Mouse (Mus musculus) liver, adult 2 months (tissue): ENCODE measurements at regions not wholly inside any gene's neighbourhood (a gene's known extent, or its start where the extent isn't known, plus 50 kb on each side); places are given as distances from the start of the nearest gene placed in this dataset.

ENCODE experiments used
- DNase-seq: peaks from one replicate; pipeline ENCODE4 v3.0.0-alpha.2; 2011; ENCODE audit warnings: low read depth, low spot score; ENCODE audit errors: extremely low read depth
- H3K27ac ChIP-seq: fragments of 200-500 bp; replicated peaks from 2 replicates; pipeline ENCODE4 v1.5.1; 2012; ENCODE audit warnings: low read depth, mild to moderate bottlenecking, control low read depth, inconsistent platforms, low read length; ENCODE audit not compliant: insufficient read depth
- H3K27me3 ChIP-seq: fragments of 200-500 bp; 2 replicates; pipeline ENCODE4 v1.6.1; 2012; ENCODE audit warnings: mild to moderate bottlenecking, moderate library complexity, low read length, inconsistent platforms; ENCODE audit not compliant: control insufficient read depth, insufficient read depth
- H3K36me3 ChIP-seq: fragments of 200-500 bp; 2 replicates; pipeline ENCODE4 v1.6.1; 2012; ENCODE audit warnings: low read length, inconsistent platforms; ENCODE audit not compliant: control insufficient read depth, insufficient read depth
- H3K4me1 ChIP-seq: fragments of 200-500 bp; 2 replicates; pipeline ENCODE4 v1.6.1; 2011; ENCODE audit warnings: low read length; ENCODE audit not compliant: control insufficient read depth, insufficient read depth
- H3K4me3 ChIP-seq: fragments of 200-500 bp; 2 replicates; pipeline ENCODE4 v1.5.1; 2011; ENCODE audit warnings: low read depth, mild to moderate bottlenecking, control low read depth, low read length, moderate library complexity; ENCODE audit not compliant: insufficient read depth
- H3K79me2 ChIP-seq: fragments of 200-500 bp; 2 replicates; pipeline ENCODE4 v1.6.1; 2012; ENCODE audit warnings: inconsistent platforms, mild to moderate bottlenecking, low read length, moderate library complexity; ENCODE audit not compliant: control insufficient read depth, insufficient read depth
- H3K9ac ChIP-seq: fragments of 200-500 bp; 2 replicates; pipeline ENCODE4 v1.6.1; 2012; ENCODE audit warnings: low read depth, mild to moderate bottlenecking, control low read depth, inconsistent platforms, low read length
- CTCF ChIP-seq: fragments of 200-500 bp; IDR thresholded peaks from 2 replicates; pipeline ENCODE4 v1.5.1; 2011; ENCODE audit warnings: low read depth, low read length, control low read depth
- POLR2A ChIP-seq: fragments of 200-500 bp; IDR thresholded peaks from 2 replicates; pipeline ENCODE4 v1.6.1; 2011; ENCODE audit warnings: low read length, control low read depth; ENCODE audit not compliant: insufficient read depth; ENCODE audit errors: extremely low read depth
- WGBS: fragments of 180-500 bp; shearing (Covaris S2); methylation state at CpG from one replicate; pipeline ENCODE4 v1.1.7; 2018; 5-methylcytosine and 5-hydroxymethylcytosine counted together

- Histone ChIP-seq H3K36me3 (no peaks in the 10 kb centered on the region), H3K27me3 (no peaks in the 10 kb centered on the region), H3K27ac (no peak overlapping the region), H3K4me3 (no peak overlapping the region), H3K4me1 (no peaks in the 10 kb centered on the region), H3K9ac (no peak overlapping the region), H3K79me2 (no peaks in the 10 kb centered on the region)
- TF ChIP-seq POLR2A: no peak
- TF ChIP-seq CTCF: no peak
- 17% methylated on average over 1 of the region's 1 CpGs for WGBS
- DNase-seq: no peak
These were observed 302.6 kb upstream of the Fam92a start for GRCm38 (mm10) chr4:12474421-12474820.

- Histone ChIP-seq H3K27ac (no peak overlapping the region), H3K4me3 (no peak overlapping the region), H3K36me3 (no peaks in the 10 kb centered on the region), H3K27me3 (no peaks in the 10 kb centered on the region), H3K9ac (no peak overlapping the region), H3K79me2 (no peaks in the 10 kb centered on the region), H3K4me1 (no peaks in the 10 kb centered on the region)
- 73% methylated on average over 2 of the region's 2 CpGs for WGBS
- TF ChIP-seq POLR2A: no peak
- TF ChIP-seq CTCF: no peak
- DNase-seq: no peak
These were observed 289.9 kb upstream of the Fam92a start for GRCm38 (mm10) chr4:12461701-12462100.

DNA sequence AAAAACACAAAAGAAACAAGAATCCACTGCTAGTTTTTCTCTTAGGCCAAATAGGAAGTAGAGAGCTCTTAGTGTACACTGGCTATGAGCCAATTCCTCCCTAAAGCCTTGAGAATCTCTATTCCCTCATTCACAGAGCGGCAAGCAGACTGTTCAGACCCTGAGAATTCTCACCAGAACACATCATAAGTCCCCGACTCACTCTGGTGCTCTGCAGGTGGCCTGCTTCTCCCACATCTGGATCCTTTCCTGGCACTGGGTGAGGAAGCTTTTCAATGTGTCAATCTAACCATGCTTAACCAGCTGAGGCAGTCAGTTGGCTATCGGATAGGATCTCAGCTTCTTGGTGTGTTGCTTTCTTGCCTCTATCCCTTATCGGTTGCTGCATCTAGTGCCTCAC, 289.4 kb upstream of the Fam92a start:
- Histone ChIP-seq H3K4me1 (no peaks in the 10 kb centered on the region), H3K9ac (no peak overlapping the region), H3K27ac (no peak overlapping the region), H3K36me3 (no peaks in the 10 kb centered on the region), H3K4me3 (no peak overlapping the region), H3K27me3 (no peaks in the 10 kb centered on the region), H3K79me2 (no peaks in the 10 kb centered on the region)
- DNase-seq: no peak
- TF ChIP-seq POLR2A (no peak), CTCF (no peak)
- 75% methylated on average over 4 of the region's 4 CpGs for WGBS

DNA sequence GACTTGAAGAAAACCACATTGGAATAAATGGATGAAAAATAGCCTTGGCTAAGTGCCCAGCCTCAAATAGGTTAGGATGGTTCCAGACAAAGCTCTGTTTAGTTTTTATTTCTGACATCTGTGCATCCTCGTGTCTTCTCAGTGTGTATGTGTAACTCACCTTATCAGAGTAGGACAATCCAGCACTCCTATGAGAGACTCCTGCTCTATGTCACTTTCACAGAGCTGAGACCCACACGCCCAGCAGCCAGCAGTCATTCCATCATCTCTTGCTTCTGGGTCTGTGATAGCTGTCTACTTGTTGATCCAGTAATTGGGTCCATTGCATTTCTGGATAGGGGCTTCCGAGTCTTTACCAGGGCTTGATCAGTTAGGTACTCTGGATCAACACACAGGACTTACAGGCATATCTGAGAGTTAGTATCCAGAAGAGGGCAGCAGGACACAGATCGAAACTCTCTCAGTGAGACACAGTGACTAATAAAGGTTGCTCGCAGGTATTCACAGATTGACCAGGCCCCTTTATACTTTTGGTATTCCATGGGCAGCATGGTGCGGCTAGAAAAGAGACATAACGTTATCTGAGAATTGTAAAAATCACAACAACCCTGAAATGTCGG, 286.3 kb upstream of the Fam92a start:
- TF ChIP-seq POLR2A: no peak
- TF ChIP-seq CTCF: no peak
- no peaks in the 10 kb centered on the region for H3K36me3 ChIP-seq
- no peaks in the 10 kb centered on the region for H3K79me2 ChIP-seq
- no peak overlapping the region for H3K27ac ChIP-seq
- WGBS: 80% methylated on average over 8 of the region's 8 CpGs
- no peaks in the 10 kb centered on the region for H3K4me1 ChIP-seq
- no peak overlapping the region for H3K9ac ChIP-seq
- no peaks in the 10 kb centered on the region for H3K27me3 ChIP-seq
- no peak for DNase-seq
- H3K4me3 ChIP-seq: no peak overlapping the region

DNA sequence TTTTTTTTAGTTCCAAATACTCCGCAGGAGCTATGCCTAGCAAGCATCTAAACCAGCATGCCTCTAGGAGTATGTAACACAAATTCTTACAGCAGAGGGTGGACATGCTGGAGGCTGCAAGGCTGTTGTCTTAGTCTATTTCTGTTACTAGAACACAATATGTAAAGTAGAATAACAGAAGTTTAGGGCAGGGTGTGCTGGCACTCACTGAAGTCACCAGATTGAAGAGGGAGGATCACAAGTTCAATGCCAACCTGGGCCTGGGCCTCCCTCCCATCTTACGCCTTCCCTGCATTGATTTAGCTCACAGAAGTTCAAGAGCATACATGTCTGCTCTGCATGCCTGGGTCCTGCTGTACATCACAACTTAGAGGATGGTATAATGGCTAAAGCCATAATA, 280.3 kb upstream of the Fam92a start:
- TF ChIP-seq POLR2A (no peak), CTCF (no peak)
- 85% methylated on average over 2 of the region's 2 CpGs for WGBS
- no peak for DNase-seq
- Histone ChIP-seq H3K79me2 (no peaks in the 10 kb centered on the region), H3K36me3 (no peaks in the 10 kb centered on the region), H3K27ac (no peak overlapping the region), H3K27me3 (no peaks in the 10 kb centered on the region), H3K4me1 (no peaks in the 10 kb centered on the region), H3K9ac (no peak overlapping the region), H3K4me3 (no peak overlapping the region)

GRCm38 (mm10) chr4:12425507-12425906, 253.7 kb upstream of the Fam92a start:
- 48% methylated on average over 3 of the region's 3 CpGs for WGBS
- no peak for DNase-seq
- no peak for TF ChIP-seq POLR2A
- TF ChIP-seq CTCF: no peak

More at GRCm38 (mm10) chr4:12425507-12425906, 253.7 kb upstream of the Fam92a start:
- Histone ChIP-seq H3K79me2 (no peaks in the 10 kb centered on the region), H3K27ac (no peak overlapping the region), H3K36me3 (no peaks in the 10 kb centered on the region), H3K9ac (no peak overlapping the region), H3K4me3 (no peak overlapping the region), H3K27me3 (no peaks in the 10 kb centered on the region), H3K4me1 (no peaks in the 10 kb centered on the region)
